In the genomic region with DNA sequence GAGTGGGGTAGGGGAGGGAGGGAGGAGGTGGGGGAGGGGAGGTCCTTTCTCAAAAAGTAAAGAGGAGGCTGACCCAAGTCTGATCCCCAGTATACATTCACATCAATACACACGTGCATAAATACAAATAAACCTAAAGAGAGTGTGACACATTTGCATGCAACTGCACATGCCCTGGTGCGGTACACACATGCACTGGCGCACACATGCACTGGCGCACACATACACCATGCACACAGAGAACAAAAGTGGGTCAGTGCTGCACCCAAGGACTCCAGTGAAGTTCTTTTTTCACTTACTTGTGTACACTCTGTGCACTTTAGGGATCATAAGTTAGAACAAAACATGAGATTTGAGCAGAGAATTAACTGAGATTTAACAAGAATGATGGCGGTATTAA, we compare ENCODE assay signal across 8 mouse cellular contexts. TPM values are rescaled to one million over a fixed set of nuclear protein-coding genes. Genes with fewer than 3 reads are reported as not detected.
DNase-seq lines count a peak whose midpoint lies in the region; ATAC-seq and TF ChIP-seq lines count a peak whose summit lies in the region.

No protein-coding gene starts in this region.

- H3K27me3 ChIP-seq in hindbrain, embryonic 11.5 days (ENCODE audit: control insufficient read depth, insufficient read depth, low read length): no peaks in the 10 kb centered on the region
- no peaks in the 10 kb centered on the region for H3K27me3 ChIP-seq in hindbrain, embryonic 10.5 days (ENCODE audit: insufficient read depth, poor library complexity, severe bottlenecking)
- no peaks in the 10 kb centered on the region for H3K27me3 ChIP-seq in midbrain, embryonic 13.5 days
- no peaks in the 10 kb centered on the region for H3K27me3 ChIP-seq in midbrain, embryonic 10.5 days (ENCODE audit: low read depth, poor library complexity, severe bottlenecking)
- no peaks in the 10 kb centered on the region for H3K27me3 ChIP-seq in hindbrain, postnatal 0 days (ENCODE audit: insufficient read depth, low read length)
- H3K27me3 ChIP-seq in small intestine, adult 2 months (ENCODE audit: control insufficient read depth, insufficient read depth, low read length): no peaks in the 10 kb centered on the region

- no peak overlapping the region for H3K4me3 ChIP-seq in hindbrain, embryonic 11.5 days (ENCODE audit: low read depth, low read length)
- H3K4me3 ChIP-seq in hindbrain, embryonic 10.5 days: no peak overlapping the region
- no peak overlapping the region for H3K4me3 ChIP-seq in midbrain, embryonic 13.5 days (replicated peaks)
- no peak overlapping the region for H3K4me3 ChIP-seq in midbrain, embryonic 10.5 days
- no peak overlapping the region for H3K4me3 ChIP-seq in hindbrain, postnatal 0 days (ENCODE audit: low read length)
- H3K4me3 ChIP-seq in small intestine, adult 2 months (ENCODE audit: low read depth, low read length): no peak overlapping the region

- no peaks in the 10 kb centered on the region; the same call in 1 of the 2 replicates for H3K4me1 ChIP-seq in hindbrain, embryonic 11.5 days (replicated peaks; ENCODE audit: control insufficient read depth, insufficient read depth, low read length)
- H3K4me1 ChIP-seq in hindbrain, embryonic 10.5 days (replicated peaks): peaks cover 56% of the 10 kb centered on the region
- peaks cover 68% of the 10 kb centered on the region for H3K4me1 ChIP-seq in midbrain, embryonic 13.5 days (replicated peaks)
- H3K4me1 ChIP-seq in midbrain, embryonic 10.5 days: peaks cover 59% of the 10 kb centered on the region
- peaks cover 13% of the 10 kb centered on the region for H3K4me1 ChIP-seq in hindbrain, postnatal 0 days (ENCODE audit: insufficient read depth, low read length)
- peaks cover 47% of the 10 kb centered on the region for H3K4me1 ChIP-seq in small intestine, adult 2 months (ENCODE audit: control insufficient read depth, insufficient read depth, insufficient read length, low read length)

- H3K27ac ChIP-seq in hindbrain, embryonic 11.5 days (ENCODE audit: low read depth, low read length): no peak overlapping the region
- no peak overlapping the region for H3K27ac ChIP-seq in hindbrain, embryonic 10.5 days
- 0 out of 2 replicates have a peak overlapping the region, but pooled peaks have one; percentile 30 for H3K27ac ChIP-seq in midbrain, embryonic 13.5 days
- H3K27ac ChIP-seq in midbrain, embryonic 10.5 days (replicated peaks): no peak overlapping the region
- H3K27ac ChIP-seq in hindbrain, postnatal 0 days: peak overlapping the region; percentile 41; the same call in 1 of the 2 replicates
- peak overlapping the region; percentile 52; the same call in 1 of the 2 replicates for H3K27ac ChIP-seq in small intestine, adult 2 months (ENCODE audit: insufficient read depth, low read depth, low read length)

- ATAC-seq in hindbrain, embryonic 11.5 days (ENCODE audit: low FRiP score): peak; percentile 53; the same call in 1 of the 2 replicates
- ATAC-seq in midbrain, embryonic 13.5 days: peak; percentile 57
- ATAC-seq in hindbrain, postnatal 0 days: 0 out of 2 replicates have a peak, but pooled peaks have one; percentile 43

- H3K4me2 ChIP-seq in hindbrain, embryonic 11.5 days (replicated peaks; ENCODE audit: low read depth, low read length): no peak overlapping the region
- H3K4me2 ChIP-seq in midbrain, embryonic 13.5 days (replicated peaks): no peak overlapping the region
- no peak overlapping the region for H3K4me2 ChIP-seq in hindbrain, postnatal 0 days (ENCODE audit: low read depth, low read length)

- no peak overlapping the region for H3K9ac ChIP-seq in hindbrain, embryonic 11.5 days (ENCODE audit: low read depth, low read length)
- H3K9ac ChIP-seq in midbrain, embryonic 13.5 days (replicated peaks): no peak overlapping the region
- H3K9ac ChIP-seq in hindbrain, postnatal 0 days (replicated peaks; ENCODE audit: low read length): no peak overlapping the region

- TF ChIP-seq POLR2A in small intestine, adult 2 months (IDR thresholded peaks at IDR 0.05; ENCODE audit: low read depth, low read length): no peak

- H3K9me3 ChIP-seq in hindbrain, embryonic 11.5 days (ENCODE audit: control insufficient read depth, low read length): no peaks in the 10 kb centered on the region
- no peaks in the 10 kb centered on the region for H3K9me3 ChIP-seq in hindbrain, embryonic 10.5 days
- H3K9me3 ChIP-seq in midbrain, embryonic 13.5 days: no peaks in the 10 kb centered on the region
- no peaks in the 10 kb centered on the region for H3K9me3 ChIP-seq in midbrain, embryonic 10.5 days (replicated peaks)
- no peaks in the 10 kb centered on the region for H3K9me3 ChIP-seq in hindbrain, postnatal 0 days (ENCODE audit: low read length)

- TF ChIP-seq CTCF in hindbrain, postnatal 0 days (IDR thresholded peaks at IDR 0.05; ENCODE audit: low read depth): no peak
- no peak for TF ChIP-seq CTCF in small intestine, adult 2 months (IDR thresholded peaks at IDR 0.05; ENCODE audit: extremely low read depth, insufficient read length, insufficient replicate concordance, low read depth, low read length)

- no peak for DNase-seq in hindbrain, embryonic 11.5 days (ENCODE audit: low spot score)
- DNase-seq in hindbrain, embryonic 10.5 days (ENCODE audit: low spot score): no peak
- DNase-seq in midbrain, embryonic 10.5 days (ENCODE audit: low spot score): no peak
- no peak for DNase-seq in hindbrain, postnatal 0 days (ENCODE audit: low spot score)
- no peak for DNase-seq in frontal cortex, adult 2 months (ENCODE audit: extremely low spot score in 1 of 2, low spot score in 1 of 2)
- no peak for DNase-seq in left cerebral cortex, adult 18-20 months (ENCODE audit: low spot score in 2 of 2)

- H3K36me3 ChIP-seq in hindbrain, embryonic 11.5 days (ENCODE audit: control insufficient read depth, insufficient read depth, low read length): no peaks in the 10 kb centered on the region
- no peaks in the 10 kb centered on the region for H3K36me3 ChIP-seq in hindbrain, embryonic 10.5 days
- H3K36me3 ChIP-seq in midbrain, embryonic 13.5 days: no peaks in the 10 kb centered on the region
- H3K36me3 ChIP-seq in midbrain, embryonic 10.5 days: no peaks in the 10 kb centered on the region
- H3K36me3 ChIP-seq in hindbrain, postnatal 0 days (ENCODE audit: insufficient read depth, low read length): no peaks in the 10 kb centered on the region
- H3K36me3 ChIP-seq in small intestine, adult 2 months (ENCODE audit: control insufficient read depth, insufficient read depth, low read length): no peaks in the 10 kb centered on the region

- 72% methylated on average over 5 of the region's 5 CpGs for WGBS in hindbrain, embryonic 11.5 days
- WGBS in hindbrain, embryonic 10.5 days: 81% methylated on average over 5 of the region's 5 CpGs
- 73% methylated on average over 5 of the region's 5 CpGs for WGBS in midbrain, embryonic 13.5 days
- WGBS in midbrain, embryonic 10.5 days: 82% methylated on average over 5 of the region's 5 CpGs
- 66% methylated on average over 5 of the region's 5 CpGs for whole genome bisulfite sequencing in hindbrain, postnatal 0 days
- WGBS in small intestine, adult 2 months: 80% methylated on average over 5 of the region's 5 CpGs

RNA-seq across cellular contexts. Expression of a gene that starts 31.3 kb away (rescaled TPM):
- 11.9 and 17.5 TPM in 2 replicates for polyA plus RNA-seq in hindbrain, embryonic 11.5 days (2014; fragmentation: Nextera tagmentation; extraction: Ambion mirVana)
- 7.8 and 9.5 TPM in 2 replicates for polyA plus RNA-seq in hindbrain, embryonic 10.5 days (2016; fragmentation: Nextera tagmentation; extraction: Ambion mirVana)
- polyA plus RNA-seq in midbrain, embryonic 13.5 days (2015; fragmentation: Nextera tagmentation; extraction: Ambion mirVana): 11.7 and 12.7 TPM in 2 replicates
- 9.6 and 10.1 TPM in 2 replicates for polyA plus RNA-seq in midbrain, embryonic 10.5 days (2016; fragmentation: Nextera tagmentation; extraction: Ambion mirVana)
- 81.9 and 91.5 TPM in 2 replicates for total RNA-seq in hindbrain, postnatal 0 days (2014; rRNA removed)
- polyA plus RNA-seq in hindbrain, postnatal 0 days (2015; fragmentation: Nextera tagmentation; extraction: Ambion mirVana): 12.5 and 13.0 TPM in 2 replicates
- 15.9 and 32.1 TPM in 2 replicates for polyA plus RNA-seq in small intestine, adult 2 months (2012; rRNA removed)
- 44.1 and 47.8 TPM in 2 replicates for polyA plus RNA-seq in frontal cortex, adult 2 months (2012; rRNA removed)
- total RNA-seq in left cerebral cortex, adult 18-20 months (2021): 10 to 100 TPM; 94.8 to 96.3 TPM

Comparison
In these comparisons a context has a peak if more than half of its experiments do, and no peak if none do; other contexts are left out.
1. H3K27ac ChIP-seq: peak in midbrain, embryonic 13.5 days (single experiment), hindbrain, postnatal 0 days (single experiment) and small intestine, adult 2 months (single experiment); none in hindbrain, embryonic 11.5 days (single experiment), hindbrain, embryonic 10.5 days (single experiment) and midbrain, embryonic 10.5 days (single experiment).
2. Peak in every context shown above with its lines, with median percentiles within 50 percentile points of each other: ATAC-seq.